Mouse (Mus musculus) CD4-positive, CD25-positive, alpha-beta regulatory T cell, adult 4 months (primary cell): ENCODE data around the gene Dtx1. TPM values are rescaled to one million over a fixed set of nuclear protein-coding genes. Genes with fewer than 3 reads are reported as not detected.

Experiments
- ATAC-seq: one replicate; pipeline ENCODE4 v1.8.0; 2017
- polyA plus RNA-seq, 2 experiments: library from polyadenylated mRNA; unstranded; fragments of 100-300 nt; shearing (Covaris generic); gene quantifications; one replicate each; pipeline ENCODE4 v1.2.1; 2017

The Dtx1 gene
- polyA plus RNA-seq, 2 experiments from 2014 or later, result 33.4 to 47.7 TPM

- peak; percentile 20 for ATAC-seq
Observed at GRCm38 (mm10) chr5:120674229-120675145, 37.2 kb downstream of the Dtx1 start.

GRCm38 (mm10) chr5:120673626-120674025 is 38.1 kb downstream of the Dtx1 start:
- ATAC-seq, result peak; percentile 63

- ATAC-seq, result no peak
Observed at GRCm38 (mm10) chr5:120671865-120672264, 39.9 kb downstream of the Dtx1 start.

- no peak for ATAC-seq
Observed at GRCm38 (mm10) chr5:120670132-120670531, 41.6 kb downstream of the Dtx1 start.

GRCm38 (mm10) chr5:120668761-120669160 is 43.0 kb downstream of the Dtx1 start:
- no peak for ATAC-seq

- no peak for ATAC-seq
Observed at GRCm38 (mm10) chr5:120664888-120665287, 46.8 kb downstream of the Dtx1 start.

GRCm38 (mm10) chr5:120660816-120661215 is 50.9 kb downstream of the Dtx1 start:
- no peak for ATAC-seq

GRCm38 (mm10) chr5:120656281-120656751 is 55.4 kb downstream of the Dtx1 start:
- ATAC-seq, result no peak

- ATAC-seq, result no peak
Observed at GRCm38 (mm10) chr5:120653873-120654272, 57.9 kb downstream of the Dtx1 start.

- ATAC-seq, result no peak
Observed at GRCm38 (mm10) chr5:120652915-120653701, 58.6 kb downstream of the Dtx1 start.

- no peak for ATAC-seq
Observed at GRCm38 (mm10) chr5:120651230-120651629, 60.5 kb downstream of the Dtx1 start.

- ATAC-seq, result no peak
Observed at GRCm38 (mm10) chr5:120649938-120650337, 61.8 kb downstream of the Dtx1 start.

GRCm38 (mm10) chr5:120649374-120649933 is 62.3 kb downstream of the Dtx1 start:
- ATAC-seq, result peak; percentile 20

- ATAC-seq, result peak; percentile 87
Observed at GRCm38 (mm10) chr5:120648569-120649373, 63.0 kb downstream of the Dtx1 start, which contains the start of gene Rasal1. Gene Rasal1 (plus strand): TSS chr5:120648812.

GRCm38 (mm10) chr5:120647814-120648491 is 63.8 kb downstream of the Dtx1 start:
- peak; percentile 58 for ATAC-seq

- ATAC-seq, result no peak
Observed at GRCm38 (mm10) chr5:120647361-120647760, 64.4 kb downstream of the Dtx1 start.

- ATAC-seq, result no peak
Observed at GRCm38 (mm10) chr5:120645851-120646250, 65.9 kb downstream of the Dtx1 start.

- ATAC-seq, result no peak
Observed at GRCm38 (mm10) chr5:120644227-120644626, 67.5 kb downstream of the Dtx1 start.

- no peak for ATAC-seq
Observed at GRCm38 (mm10) chr5:120643365-120644085, 68.2 kb downstream of the Dtx1 start.

GRCm38 (mm10) chr5:120640094-120640493 is 71.6 kb downstream of the Dtx1 start:
- ATAC-seq, result no peak

- no peak for ATAC-seq
Observed at GRCm38 (mm10) chr5:120635633-120636032, 76.1 kb downstream of the Dtx1 start.
